Mouse (Mus musculus): Measurements from ENCODE around the gene Defa28.
"Not testable (repeated sequence)": the region's sequence is repeated elsewhere in the genome, so short reads cannot be mapped to it uniquely, and the experiment has no call there.

The Defa28 gene

DNA sequence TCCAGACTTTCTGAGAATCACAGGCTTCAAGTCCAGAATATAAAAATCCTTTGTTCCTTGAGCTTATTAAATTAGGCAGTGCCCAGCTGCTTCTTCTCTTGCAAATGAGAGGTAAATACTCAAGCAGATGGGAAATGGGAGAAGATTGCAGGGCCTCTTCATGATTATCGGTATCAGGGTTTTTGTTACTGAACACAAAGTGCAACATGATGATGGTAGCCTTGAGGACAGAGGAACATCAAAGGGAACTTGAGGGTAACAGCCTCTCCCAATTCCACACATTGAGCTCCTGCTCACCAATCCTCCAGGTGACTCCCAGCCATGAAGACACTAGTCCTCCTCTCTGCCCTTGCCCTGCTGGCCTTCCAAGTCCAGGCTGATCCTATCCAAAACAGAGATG, at the start of gene Defa28:
Gene Defa28, plus strand, starts transcription at position 301 of the 400 bp plus-strand sequence.
- not testable (repeated sequence) for DNase-seq (ENCODE audit: low read depth in 1 of 2, low spot score in 2 of 2)

- DNase-seq (ENCODE audit: low read depth in 1 of 2, low spot score in 2 of 2): not testable (repeated sequence)
Measured at GRCm38 (mm10) chr8:21565086-21565485, 17.7 kb upstream of the Defa28 start, which contains the start of gene Defa37. TSS of gene Defa37 (plus strand) at chr8:21565386.

DNA sequence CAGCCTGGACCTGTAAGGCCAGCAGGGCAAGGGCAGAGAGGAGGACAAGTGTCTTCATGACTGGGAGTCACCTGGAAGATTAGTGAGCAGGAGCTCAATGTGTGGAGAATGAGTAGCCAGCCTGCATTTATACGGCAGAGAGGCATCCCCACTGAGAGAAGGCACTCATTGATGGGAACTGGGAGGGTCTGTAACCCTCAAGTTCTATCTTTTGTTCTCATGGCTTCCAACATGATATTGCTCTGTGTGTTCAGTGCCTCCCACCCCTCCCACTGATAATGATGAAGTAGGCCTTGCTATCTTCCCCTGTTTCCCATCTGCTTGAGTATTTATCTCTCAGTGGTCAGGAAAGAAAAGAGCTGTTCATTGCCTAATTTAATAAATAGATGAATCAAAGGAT, 11.6 kb downstream of the Defa28 start, which contains the start of gene Gm7861:
Gene Gm7861, minus strand, starts transcription at position 101 of the 400 bp plus-strand sequence.
- DNase-seq (ENCODE audit: low read depth in 1 of 2, low spot score in 2 of 2): not testable (repeated sequence)

GRCm38 (mm10) chr8:21617883-21618282, 35.1 kb downstream of the Defa28 start, which contains the start of gene Defa26:
TSS of gene Defa26 (plus strand) at chr8:21618183.
- not testable (repeated sequence) for DNase-seq (ENCODE audit: low read depth in 1 of 2, low spot score in 2 of 2)

All from monocyte, adult 2 months (primary cell).